Mouse (Mus musculus): ENCODE data around the gene Prpsap1.
A peak's percentile ranks its signal among the peaks of the same experiment; 100 is the strongest.

DNA sequence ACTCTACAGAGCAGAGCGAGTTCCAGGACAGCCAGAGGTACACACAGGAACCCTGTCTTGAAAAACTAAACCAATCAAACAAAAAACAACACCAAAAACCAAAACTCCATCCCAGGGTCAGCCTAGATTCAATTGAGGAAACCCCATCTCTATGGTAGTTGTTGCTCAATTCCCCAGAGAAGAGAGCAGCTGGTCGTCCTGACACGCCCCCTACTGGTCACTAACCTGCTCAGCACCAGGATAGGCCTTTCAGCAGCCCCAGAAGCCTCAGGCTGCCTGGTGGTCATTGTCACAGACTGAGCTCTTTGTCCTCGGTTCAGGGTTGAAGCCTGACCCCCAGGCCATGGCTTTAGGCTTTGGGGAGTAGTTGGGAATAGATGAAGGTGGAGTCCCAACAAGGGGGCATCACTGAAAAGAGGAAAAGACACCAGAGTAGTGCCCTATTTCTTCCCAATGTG, at the start of gene Prpsap1:
- peak; percentile 37; the same call in 1 of the 2 replicates for TF ChIP-seq CTCF (IDR thresholded peaks at IDR 0.05; ENCODE audit: borderline replicate concordance, insufficient read depth, low read length)
- no peak for TF ChIP-seq POLR2A (IDR thresholded peaks at IDR 0.05; ENCODE audit: low read depth, low read length)

Measured in embryonic fibroblast, embryonic 13.5 days (primary cell).